Mouse (Mus musculus): Measurements from ENCODE around the gene Nrp1. TPM values are rescaled to one million over a fixed set of nuclear protein-coding genes. Genes with fewer than 3 reads are reported as not detected.

The Nrp1 gene
- 10 to 100 TPM in 1 of 2 experiments, 1 to 10 TPM in 1; 9.5 to 10.4 TPM for total RNA-seq (2023)

DNA sequence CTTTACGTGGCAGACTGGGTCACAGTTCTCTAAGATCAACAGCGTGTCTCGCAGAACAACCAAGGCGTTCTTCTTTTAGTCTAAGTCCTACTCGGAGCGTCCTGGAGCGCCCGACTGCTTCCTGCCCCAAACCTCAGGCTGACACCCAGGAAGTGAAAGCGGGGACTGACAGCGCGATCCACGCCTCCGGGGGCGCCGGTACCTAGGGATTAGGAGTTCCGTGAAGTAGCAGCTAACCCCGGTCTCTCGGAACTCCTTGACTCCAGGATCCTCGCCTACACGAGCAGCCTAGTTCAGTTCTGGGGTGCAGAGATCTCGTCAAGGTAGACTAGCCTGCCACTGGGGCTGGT lies at the start of gene Nrp1:
Gene Nrp1, plus strand, starts transcription at position 199 of the 350 bp plus-strand sequence.

